Mouse (Mus musculus) 3134 (cell line): ENCODE data around the gene Spata5.
A peak's percentile ranks its signal among the peaks of the same experiment; 100 is the strongest.

Experiments used
- DNase-seq: peaks from one replicate; pipeline ENCODE4 v3.0.0-alpha.2; 2011; ENCODE audit warnings: low spot score; ENCODE audit not compliant: insufficient read length; ENCODE audit errors: extremely low read depth

Spata5 gene

DNA sequence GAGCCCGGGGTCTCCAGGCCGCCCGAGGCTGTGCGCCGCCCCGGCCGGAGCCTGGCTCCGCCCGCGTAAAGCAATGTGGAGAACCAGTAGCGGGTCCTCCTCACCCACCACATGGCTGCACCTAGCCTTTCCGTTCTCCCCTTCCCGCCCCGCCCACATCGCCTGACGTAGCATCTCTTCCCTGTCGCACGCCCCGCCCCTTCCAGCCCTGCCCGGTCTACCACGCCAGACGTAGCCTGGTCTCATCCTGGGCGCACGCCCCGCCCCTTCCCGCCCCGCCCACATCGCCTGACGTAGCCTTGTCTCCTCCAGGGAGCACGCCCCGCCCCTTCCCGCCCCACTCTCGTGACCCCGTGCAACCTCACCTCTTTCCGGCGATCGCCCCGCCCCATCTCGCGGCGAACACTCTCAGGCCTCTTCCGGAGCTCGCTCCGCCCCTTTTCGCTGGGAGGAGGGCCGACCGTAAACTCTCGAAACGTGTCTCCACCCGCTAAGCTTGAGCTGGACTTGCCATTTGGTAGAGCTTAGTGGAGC, at the start of gene Spata5:
Gene Spata5, plus strand, starts transcription at position 439 of the 534 bp plus-strand sequence.
- peak; percentile 100 for DNase-seq

DNA sequence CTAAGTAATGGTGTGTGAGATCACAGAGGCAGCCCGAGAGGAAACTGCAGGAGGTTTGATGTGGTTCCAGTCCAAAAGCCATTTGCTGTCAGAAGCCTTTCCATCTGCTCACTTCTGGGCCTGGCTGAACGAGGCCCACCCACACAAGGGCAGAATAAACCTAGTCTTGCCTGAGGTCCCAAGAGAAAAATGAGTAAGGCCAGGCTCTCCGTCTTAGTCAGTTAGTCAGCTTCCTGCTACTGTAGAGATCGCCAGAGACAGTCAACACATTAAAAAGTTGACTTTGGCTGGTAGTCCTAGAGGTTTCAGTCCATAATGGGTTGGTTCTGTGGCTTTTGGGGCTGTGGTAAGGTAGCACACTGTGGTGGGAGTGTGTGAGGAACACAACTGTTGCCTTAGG, 49.3 kb upstream of the Spata5 start:
- DNase-seq = peak; percentile 20

DNA sequence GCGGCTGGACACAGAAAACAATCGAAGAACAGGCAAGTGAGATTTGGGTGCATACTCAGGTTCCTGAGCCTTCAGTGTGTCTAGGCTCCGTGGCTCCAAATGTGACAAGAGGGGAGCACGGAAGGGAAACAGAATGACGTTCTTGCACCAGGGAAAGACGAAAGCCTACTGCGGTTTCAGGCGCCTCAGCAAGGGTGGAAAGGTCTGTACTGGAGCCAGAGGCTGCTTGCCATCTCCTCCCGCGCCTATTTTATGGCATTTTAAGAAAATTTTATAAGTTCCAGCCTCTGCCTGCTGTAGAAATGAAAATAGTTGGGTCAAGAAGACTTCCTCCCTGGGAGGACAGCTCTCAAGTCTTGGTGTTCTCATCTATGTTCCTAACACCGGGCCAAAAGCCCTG, 46.0 kb upstream of the Spata5 start:
- no peak for DNase-seq

DNA sequence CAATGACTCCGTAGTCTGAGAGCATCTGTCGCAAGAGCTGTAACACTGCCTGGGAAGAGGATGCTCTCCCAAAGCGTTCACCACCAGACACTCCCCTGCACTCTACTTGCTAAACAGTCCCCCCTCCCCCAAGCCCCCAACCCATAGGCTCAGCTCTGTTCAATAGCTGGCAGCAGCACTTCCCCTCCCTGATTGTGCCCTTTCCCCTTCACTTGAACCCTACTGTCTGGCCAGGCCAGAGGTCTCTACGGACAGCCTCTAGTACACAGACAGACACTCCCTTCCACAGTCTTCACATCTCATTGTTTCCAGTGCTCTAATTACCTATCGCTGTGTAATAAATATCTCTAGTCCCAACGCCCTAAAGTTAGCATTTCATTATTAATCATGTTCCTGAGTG, 41.8 kb upstream of the Spata5 start:
- DNase-seq = no peak

DNA sequence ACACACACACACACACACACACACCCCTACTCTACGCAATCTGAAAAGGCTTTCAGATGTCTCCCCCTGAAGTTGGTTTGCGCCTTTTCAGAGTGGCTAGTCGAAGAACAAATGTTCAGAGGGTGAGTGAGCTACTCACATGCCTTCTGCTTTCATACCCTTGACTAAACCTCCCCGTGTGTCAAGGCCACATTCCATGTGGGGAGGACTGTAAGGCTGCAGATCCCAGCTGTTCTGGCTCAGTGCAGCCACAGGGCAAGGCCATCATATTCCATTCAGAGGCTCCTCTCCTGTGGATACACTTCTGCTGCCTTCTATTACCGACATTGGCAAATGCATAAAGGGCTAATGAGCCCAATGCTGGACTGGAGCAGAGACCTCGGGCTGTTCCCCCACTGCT, 41.3 kb upstream of the Spata5 start:
- no peak for DNase-seq

- DNase-seq = no peak
Observed at GRCm38 (mm10) chr3:37379201-37379600, 40.5 kb upstream of the Spata5 start.

GRCm38 (mm10) chr3:37379930-37380881, 39.5 kb upstream of the Spata5 start:
- DNase-seq = no peak

DNA sequence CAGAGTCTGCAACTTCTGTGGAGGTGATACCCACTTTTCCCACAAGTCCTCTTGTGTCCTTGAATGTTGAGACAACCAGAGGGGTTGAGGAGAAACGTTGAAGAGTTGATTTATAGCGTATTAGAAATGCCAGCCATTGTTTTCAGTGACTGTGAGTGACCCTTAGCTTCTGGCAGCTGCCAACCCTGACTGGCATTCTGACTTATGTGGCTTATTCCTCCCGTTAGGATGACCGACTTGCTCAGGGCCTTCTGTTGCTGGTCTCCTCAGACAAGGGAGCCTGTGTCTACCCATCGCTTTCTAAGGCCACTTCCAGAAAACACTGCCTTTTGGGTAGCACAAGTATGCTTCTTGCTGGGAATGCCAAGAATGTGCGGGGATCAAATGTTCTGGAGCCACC, 38.2 kb upstream of the Spata5 start:
- DNase-seq = no peak

DNA sequence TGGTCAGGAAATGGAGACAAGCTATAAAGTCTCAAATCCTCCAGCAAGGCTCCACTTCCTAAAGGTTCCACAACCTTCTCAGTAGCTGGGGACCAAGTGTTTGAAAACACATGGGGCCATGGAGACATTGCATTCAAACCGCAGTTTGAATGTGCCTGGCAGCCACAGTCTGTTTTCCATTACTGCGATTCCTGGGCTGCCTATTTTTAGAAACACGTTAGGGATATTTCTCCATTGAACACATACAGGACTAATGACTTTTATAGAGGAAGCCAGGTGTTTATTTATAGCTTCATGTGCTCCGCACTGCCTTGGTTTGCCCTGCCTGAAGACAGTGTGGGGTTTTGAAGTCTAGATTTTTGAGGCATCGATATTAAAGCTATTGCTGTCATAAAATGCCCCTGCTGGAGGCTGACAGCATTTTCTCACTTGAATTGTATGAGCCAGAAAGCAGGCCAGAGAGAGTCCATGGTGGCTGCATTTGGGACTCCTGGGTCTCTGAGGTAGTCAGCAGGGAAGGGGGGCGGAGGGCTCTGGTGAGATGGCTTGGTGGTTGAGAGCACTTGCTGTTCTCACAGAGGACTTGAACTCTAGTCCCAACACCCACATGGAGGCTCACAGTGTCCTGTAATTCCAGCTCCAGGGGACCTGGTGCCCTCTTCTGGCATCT, 36.5 kb upstream of the Spata5 start:
- DNase-seq = no peak

DNA sequence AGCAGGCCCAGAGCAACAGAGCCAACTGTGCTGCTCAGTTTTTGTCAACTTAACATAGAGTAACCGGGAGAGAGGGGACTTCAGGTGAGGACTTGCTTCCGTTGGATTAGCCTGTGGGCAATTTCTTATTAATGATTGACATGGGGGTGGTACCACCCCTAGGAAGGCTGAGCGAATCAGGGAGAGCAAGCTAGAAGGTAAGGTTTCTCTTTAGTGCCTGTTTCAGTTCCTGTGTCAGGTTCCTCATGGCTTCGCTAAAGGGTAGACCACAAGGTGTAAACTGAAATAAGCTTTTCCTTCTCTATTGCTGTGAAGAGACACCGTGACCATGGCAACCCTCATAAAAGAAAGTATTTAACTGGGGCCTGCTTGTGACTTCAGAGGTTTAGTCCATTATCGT, 32.4 kb upstream of the Spata5 start:
- no peak for DNase-seq

DNA sequence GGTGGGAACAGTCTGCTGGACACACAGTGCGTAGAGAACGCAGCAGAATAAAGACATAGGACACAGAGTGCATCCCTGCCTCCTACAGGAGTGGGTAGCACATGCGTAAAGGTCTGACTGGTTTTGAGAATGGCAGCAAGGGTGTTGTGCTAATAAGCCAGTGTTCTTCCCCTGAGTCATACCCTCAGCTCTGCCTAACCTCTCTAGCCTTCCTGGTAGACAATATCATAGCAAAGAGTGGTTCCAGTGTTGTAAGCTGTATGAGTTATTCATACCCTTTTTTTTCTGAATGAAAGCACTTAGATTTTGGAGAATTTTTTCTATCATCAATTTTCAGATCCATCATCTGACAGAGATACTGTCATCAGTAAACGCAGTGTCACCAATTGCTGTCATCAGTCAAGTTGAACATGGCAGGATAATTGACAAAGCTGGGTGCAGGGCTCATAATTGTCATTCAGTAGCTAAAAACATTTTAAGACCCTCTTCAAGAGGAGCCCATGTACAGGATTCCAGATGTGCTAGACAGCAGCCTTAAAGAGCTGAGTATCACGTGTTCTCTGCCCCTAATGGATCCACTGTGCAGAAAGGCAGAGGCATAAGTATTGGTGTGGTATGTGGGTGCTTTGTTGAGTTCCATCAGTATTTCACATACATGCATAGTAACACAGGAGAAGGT, 22.6 kb upstream of the Spata5 start:
- DNase-seq = no peak

GRCm38 (mm10) chr3:37397646-37398045, 22.1 kb upstream of the Spata5 start:
- DNase-seq = peak; percentile 21

DNA sequence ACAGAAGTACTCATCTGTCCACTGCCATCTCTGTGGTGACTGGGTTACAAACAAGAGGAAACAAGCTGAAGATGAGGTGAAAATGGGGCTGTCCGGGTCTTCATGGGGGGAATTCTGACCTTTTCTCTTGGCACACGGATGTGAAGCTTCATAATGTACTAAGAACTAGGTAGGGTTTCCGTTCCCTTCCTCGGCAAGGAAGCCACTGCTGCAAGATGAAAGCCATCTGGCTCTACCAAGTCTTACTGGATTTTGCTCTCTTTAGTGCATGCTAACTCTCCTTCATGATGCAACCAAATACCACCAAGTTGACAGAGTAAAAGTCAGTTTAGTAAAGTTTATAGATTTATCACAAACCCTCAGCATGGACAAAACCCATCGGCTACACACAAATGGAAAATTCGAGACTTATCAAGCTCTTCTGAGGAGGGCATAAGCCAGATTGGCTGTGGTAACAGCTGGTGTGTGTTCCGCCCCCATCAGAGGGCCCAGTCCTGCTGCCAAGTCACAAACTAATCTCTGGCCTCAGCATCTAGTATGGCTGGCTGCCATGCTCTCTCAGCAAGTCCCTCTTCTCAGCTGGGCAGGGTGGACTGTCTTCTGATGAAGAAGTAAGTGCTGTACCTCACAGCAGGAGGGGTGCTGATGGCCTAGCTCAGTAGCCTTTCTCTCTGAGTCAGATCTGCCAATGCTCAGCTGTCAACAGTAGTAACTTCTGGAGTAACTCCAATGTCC, 20.9 kb upstream of the Spata5 start:
- no peak for DNase-seq

DNA sequence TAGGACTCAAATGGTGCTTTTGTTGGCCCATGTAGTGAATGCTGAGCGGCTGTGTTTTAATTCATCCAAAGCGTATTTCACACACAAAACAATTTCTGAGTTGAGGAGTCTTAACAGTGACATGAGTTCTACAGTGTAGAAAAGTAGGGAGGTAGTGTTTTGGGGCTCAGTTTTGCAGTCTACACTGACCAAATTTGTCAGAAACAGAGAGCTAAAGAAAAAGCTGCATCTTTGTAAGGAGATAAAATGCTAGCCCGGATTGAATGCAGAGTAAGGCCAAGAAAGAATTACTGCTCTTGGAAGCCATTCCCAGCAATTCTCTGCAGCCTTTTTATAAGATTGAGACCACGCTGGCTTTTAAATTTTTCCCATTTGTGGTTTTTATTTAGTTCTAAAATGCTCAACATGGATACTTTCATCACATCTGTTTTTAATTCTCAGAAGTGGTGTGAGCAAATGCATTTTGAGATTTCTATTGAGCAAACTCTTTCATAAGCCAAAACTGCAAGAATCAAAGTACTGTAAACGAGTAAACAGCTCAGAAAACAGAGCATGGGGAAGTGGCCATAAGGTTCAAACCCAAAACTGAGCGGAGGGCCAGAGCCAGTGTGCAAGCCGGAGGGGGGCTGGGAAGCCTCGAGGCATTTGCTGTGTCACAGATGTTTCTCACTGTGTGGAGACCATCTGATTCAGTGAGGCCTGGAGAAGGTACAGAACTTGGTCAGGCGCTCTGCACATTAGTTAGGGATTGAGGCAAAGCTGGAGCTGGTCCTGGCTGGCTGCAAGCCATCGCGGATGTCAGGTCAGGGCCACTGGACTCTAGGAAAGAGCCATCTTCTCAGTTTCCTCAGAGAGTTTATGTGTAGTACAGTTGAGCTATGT, 17.7 kb upstream of the Spata5 start:
- no peak for DNase-seq

GRCm38 (mm10) chr3:37407598-37407997, 12.1 kb upstream of the Spata5 start:
- DNase-seq = no peak

DNA sequence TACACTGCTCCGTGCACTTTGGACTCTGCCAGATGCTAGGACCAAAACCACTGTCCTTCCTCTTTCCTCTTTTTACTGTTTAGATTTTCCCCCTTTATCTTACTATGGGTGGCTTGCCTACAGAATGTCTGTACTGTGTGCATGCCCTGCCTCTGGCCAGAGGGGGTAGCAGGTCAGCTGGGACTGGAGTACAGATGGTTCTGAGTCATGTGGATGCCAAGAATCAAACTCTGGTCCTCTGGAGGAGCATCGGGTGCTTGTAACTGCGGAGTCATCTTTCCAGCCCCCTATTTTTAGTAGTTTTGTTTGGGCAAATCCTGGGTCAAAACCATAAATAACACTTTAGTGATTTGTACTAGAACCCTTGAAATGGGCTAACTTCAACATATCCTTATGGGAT, 6.2 kb upstream of the Spata5 start:
- no peak for DNase-seq

GRCm38 (mm10) chr3:37414413-37414960, 5.2 kb upstream of the Spata5 start:
- DNase-seq = peak; percentile 34

DNA sequence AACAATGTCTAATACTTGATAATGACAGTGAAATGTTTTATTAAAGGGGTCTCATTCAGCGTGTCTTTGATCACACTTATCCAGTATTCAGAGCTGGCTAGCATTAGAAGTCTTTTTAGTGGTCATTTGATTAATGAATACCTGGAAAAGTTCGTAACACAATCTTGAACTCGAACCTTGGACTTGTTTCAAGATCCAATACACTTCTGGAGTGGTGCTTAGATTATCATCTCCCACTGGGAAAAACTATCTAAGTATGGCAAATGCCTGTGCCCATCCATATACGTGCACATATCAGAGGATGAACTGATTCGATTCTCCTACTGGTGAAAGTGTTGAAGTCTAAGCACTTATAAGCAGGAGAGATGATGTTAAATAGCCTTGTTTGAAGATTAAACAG, 1.4 kb upstream of the Spata5 start:
- DNase-seq = no peak

DNA sequence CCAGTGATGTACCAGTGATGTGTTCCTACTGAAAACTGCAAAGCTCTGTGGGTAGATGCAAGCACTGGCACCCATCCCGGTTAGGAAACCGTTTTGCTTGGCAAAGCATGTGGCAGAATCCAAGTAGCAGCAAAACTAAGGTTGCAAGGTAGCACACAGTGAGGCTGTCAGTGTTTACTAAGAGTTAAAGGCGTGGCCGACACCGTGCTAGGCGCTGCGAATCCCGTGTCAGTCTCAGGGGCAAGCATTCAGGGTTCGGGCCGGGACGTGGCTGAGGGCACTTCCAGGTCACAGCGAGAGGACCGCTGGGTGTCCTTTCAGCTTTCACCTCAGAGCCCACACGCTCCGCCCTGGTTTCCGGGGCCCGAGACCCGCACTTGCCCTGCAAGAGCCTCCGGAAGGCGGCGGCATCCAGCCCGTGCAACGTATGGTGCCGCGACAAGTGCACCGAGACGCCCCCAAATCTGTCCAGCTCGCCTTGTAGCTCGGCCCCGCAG, 687 bp upstream of the Spata5 start:
- DNase-seq = peak; percentile 95
